Mouse (Mus musculus) right cerebral cortex, postnatal 25 days (tissue): ENCODE results near the gene Ubl7.

Experiments
- DNase-seq: peaks from one replicate; pipeline ENCODE4 v3.0.0; 2022

Gene Ubl7

GRCm38 (mm10) chr9:57949879-57950278 lies 39.1 kb downstream of the Ubl7 start:
- DNase-seq: no peak

- no peak for DNase-seq
Measured at GRCm38 (mm10) chr9:57950519-57950918, 39.7 kb downstream of the Ubl7 start.

GRCm38 (mm10) chr9:57951993-57952392 lies 41.2 kb downstream of the Ubl7 start:
- DNase-seq: no peak

- no peak for DNase-seq
Measured at GRCm38 (mm10) chr9:57954962-57955744, 44.4 kb downstream of the Ubl7 start.

GRCm38 (mm10) chr9:57955764-57956163 lies 45.0 kb downstream of the Ubl7 start:
- no peak for DNase-seq

- no peak for DNase-seq
Measured at GRCm38 (mm10) chr9:57956196-57956837, 45.5 kb downstream of the Ubl7 start.

- DNase-seq: no peak
Measured at GRCm38 (mm10) chr9:57956838-57957236, 46.1 kb downstream of the Ubl7 start.

GRCm38 (mm10) chr9:57958615-57959014 lies 47.8 kb downstream of the Ubl7 start:
- no peak for DNase-seq

- no peak for DNase-seq
Measured at GRCm38 (mm10) chr9:57959399-57959798, 48.6 kb downstream of the Ubl7 start.

- DNase-seq: no peak
Measured at GRCm38 (mm10) chr9:57959886-57960866, 49.4 kb downstream of the Ubl7 start.

- DNase-seq: no peak
Measured at GRCm38 (mm10) chr9:57961226-57961625, 50.4 kb downstream of the Ubl7 start.

- no peak for DNase-seq
Measured at GRCm38 (mm10) chr9:57961863-57962778, 51.3 kb downstream of the Ubl7 start.

- DNase-seq: no peak
Measured at GRCm38 (mm10) chr9:57963249-57963997, 52.6 kb downstream of the Ubl7 start.

- DNase-seq: no peak
Measured at GRCm38 (mm10) chr9:57963998-57964395, 53.2 kb downstream of the Ubl7 start.

GRCm38 (mm10) chr9:57964528-57965250 lies 53.9 kb downstream of the Ubl7 start:
- DNase-seq: no peak

- DNase-seq: no peak
Measured at GRCm38 (mm10) chr9:57965281-57966185, 54.8 kb downstream of the Ubl7 start.

GRCm38 (mm10) chr9:57967237-57967960 lies 56.6 kb downstream of the Ubl7 start:
- DNase-seq: peak; percentile 77

GRCm38 (mm10) chr9:57968166-57968771 lies 57.5 kb downstream of the Ubl7 start:
- no peak for DNase-seq
